Mouse (Mus musculus) limb, embryonic 10.5 days (tissue): ENCODE results near the gene Litaf. TPM values are rescaled to one million over a fixed set of nuclear protein-coding genes. Genes with fewer than 3 reads are reported as not detected.

Experiments used
- DNase-seq: peaks from one replicate; pipeline ENCODE4 v3.0.0-alpha.2; 2017; ENCODE audit warnings: low spot score
- H3K27ac ChIP-seq: fragments of 300-500 bp; sonication (generic); 2 replicates; pipeline ENCODE4 v1.5.1; 2016; ENCODE audit warnings: mild to moderate bottlenecking
- H3K27me3 ChIP-seq: fragments of 300-500 bp; sonication (generic); 2 replicates; pipeline ENCODE4 v1.6.1; 2016; ENCODE audit warnings: low read depth, mild to moderate bottlenecking; ENCODE audit not compliant: poor library complexity, severe bottlenecking
- H3K36me3 ChIP-seq: fragments of 300-500 bp; sonication (generic); 2 replicates; pipeline ENCODE4 v1.6.1; 2016; ENCODE audit warnings: mild to moderate bottlenecking, moderate library complexity
- H3K4me1 ChIP-seq: fragments of 300-500 bp; sonication (generic); 2 replicates; pipeline ENCODE4 v1.6.1; 2016
- H3K4me3 ChIP-seq: fragments of 300-500 bp; sonication (generic); 2 replicates; pipeline ENCODE4 v1.5.1; 2016; ENCODE audit warnings: mild to moderate bottlenecking, moderate library complexity
- H3K9me3 ChIP-seq: fragments of 300-500 bp; sonication (generic); replicated peaks from 2 replicates; pipeline ENCODE4 v1.6.1; 2016; ENCODE audit warnings: mild to moderate bottlenecking
- WGBS: fragments of 180-500 bp; shearing (Covaris S2); methylation state at CpG from one replicate; pipeline ENCODE4 v1.1.7; 2016; 5-methylcytosine and 5-hydroxymethylcytosine counted together
- polyA plus RNA-seq: library from polyadenylated mRNA; unstranded; fragments of >200 nt; fragmentation: Nextera tagmentation; extraction: Ambion mirVana; gene quantifications from 2 replicates; pipeline ENCODE4 v1.2.1, GENCODE M21; 2016

Gene Litaf
- polyA plus RNA-seq, 1 experiment from 2014 or later = 91.1 TPM

DNA sequence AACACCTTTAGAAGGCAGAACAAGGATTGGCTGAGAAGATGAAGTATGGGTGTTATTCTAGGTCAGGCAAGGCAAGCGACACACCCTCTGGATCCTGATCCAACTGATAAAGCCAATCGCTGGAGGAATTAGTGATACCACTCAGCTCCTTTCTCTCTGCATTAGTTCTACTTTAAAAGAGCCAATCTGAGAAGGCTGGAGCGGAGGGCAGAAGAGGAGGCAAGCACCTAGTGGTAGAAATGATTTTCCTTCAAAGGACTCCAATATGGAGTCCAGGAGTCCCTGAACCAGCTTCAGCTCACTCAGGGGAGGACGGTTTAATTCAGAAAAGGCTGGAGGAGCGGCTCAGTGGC is 74.2 kb downstream of the Litaf start:
- WGBS = 61% methylated on average over 5 of the region's 5 CpGs
- DNase-seq = no peak
- Histone ChIP-seq H3K27me3 (no peaks in the 10 kb centered on the region), H3K4me1 (peaks cover 14% of the 10 kb centered on the region), H3K27ac (peak overlapping the region; percentile 90; the same call in 1 of the 2 replicates), H3K36me3 (peaks cover 26% of the 10 kb centered on the region), H3K4me3 (peak overlapping the region; percentile 69), H3K9me3 (peaks cover 5% of the 10 kb centered on the region; the same call in 1 of the 2 replicates)

DNA sequence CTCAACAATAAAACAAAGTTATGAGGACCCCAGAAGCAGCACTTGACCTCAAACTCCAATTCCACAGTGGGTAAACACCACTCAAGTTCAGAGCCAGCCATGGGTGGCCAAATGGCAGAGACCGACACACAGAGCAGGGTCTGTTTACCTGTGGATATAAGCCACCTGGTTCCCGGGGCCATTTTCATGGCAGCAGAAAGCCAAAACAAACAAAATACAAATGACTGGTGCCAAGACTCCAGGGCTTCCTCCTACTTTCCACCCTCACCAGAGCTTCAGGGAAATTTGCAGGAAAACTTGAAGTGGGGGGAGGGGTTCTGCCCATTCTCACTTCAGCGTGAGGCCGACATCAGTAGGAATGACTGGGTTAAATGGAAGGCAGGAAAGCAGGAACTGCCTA is 75.2 kb downstream of the Litaf start:
- peaks cover 14% of the 10 kb centered on the region for H3K4me1 ChIP-seq
- H3K9me3 ChIP-seq = peaks cover 5% of the 10 kb centered on the region; the same call in 1 of the 2 replicates
- peaks cover 26% of the 10 kb centered on the region for H3K36me3 ChIP-seq
- no peaks in the 10 kb centered on the region for H3K27me3 ChIP-seq
- no peak overlapping the region for H3K27ac ChIP-seq
- no peak for DNase-seq
- WGBS = 85% methylated on average over 4 of the region's 4 CpGs
- H3K4me3 ChIP-seq = no peak overlapping the region

DNA sequence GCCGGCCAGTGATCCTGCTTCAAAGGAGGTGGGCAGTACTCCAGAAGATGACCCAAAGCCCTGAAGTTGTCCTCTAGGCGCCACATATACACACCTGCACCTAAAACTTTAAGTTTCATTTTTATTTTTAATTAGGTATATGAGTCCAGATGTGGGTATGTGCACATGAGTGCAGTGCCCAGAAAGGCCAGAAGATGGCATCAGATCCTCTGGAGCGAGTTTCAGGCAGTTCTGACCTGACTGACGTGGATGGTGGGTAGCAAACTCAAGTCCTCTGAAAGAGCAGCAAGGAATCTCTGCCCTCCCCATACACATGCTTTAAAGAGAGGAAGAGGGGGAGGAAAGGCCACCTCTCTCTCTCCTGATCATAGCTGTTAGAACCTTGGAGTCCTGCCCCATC is 76.1 kb downstream of the Litaf start:
- WGBS = 89% methylated on average over 4 of the region's 4 CpGs

DNA sequence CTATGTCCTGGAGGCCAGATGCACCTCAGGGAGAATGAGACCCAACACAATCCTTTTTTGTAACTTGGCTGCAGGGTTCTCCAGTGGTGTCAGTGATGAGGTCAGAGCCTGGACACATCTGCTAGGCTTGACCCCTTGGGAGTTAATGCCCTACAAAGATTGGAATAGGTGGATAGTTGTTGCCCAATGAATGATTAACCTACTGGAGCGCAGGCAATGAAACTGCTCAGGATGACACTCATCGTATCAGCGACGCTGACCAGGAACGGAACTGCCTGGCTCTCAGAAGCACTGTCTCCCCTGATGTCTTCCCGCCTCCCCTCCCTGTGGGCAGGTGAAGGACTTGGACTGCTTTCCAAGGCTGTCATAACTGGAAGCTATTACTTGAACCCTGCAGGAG is 76.6 kb downstream of the Litaf start:
- H3K27me3 ChIP-seq = no peaks in the 10 kb centered on the region
- peaks cover 5% of the 10 kb centered on the region; the same call in 1 of the 2 replicates for H3K9me3 ChIP-seq
- no peak overlapping the region for H3K27ac ChIP-seq
- no peak for DNase-seq
- WGBS = over 99% methylated on average over 6 of the region's 6 CpGs
- peaks cover 26% of the 10 kb centered on the region for H3K36me3 ChIP-seq
- H3K4me1 ChIP-seq = peaks cover 14% of the 10 kb centered on the region
- no peak overlapping the region for H3K4me3 ChIP-seq

More for the DNA sequence above, 76.1 kb downstream of the Litaf start:
- Histone ChIP-seq H3K4me1 (peaks cover 14% of the 10 kb centered on the region), H3K27me3 (no peaks in the 10 kb centered on the region), H3K36me3 (peaks cover 26% of the 10 kb centered on the region), H3K4me3 (no peak overlapping the region), H3K9me3 (peaks cover 5% of the 10 kb centered on the region; the same call in 1 of the 2 replicates), H3K27ac (no peak overlapping the region)
- no peak for DNase-seq

DNA sequence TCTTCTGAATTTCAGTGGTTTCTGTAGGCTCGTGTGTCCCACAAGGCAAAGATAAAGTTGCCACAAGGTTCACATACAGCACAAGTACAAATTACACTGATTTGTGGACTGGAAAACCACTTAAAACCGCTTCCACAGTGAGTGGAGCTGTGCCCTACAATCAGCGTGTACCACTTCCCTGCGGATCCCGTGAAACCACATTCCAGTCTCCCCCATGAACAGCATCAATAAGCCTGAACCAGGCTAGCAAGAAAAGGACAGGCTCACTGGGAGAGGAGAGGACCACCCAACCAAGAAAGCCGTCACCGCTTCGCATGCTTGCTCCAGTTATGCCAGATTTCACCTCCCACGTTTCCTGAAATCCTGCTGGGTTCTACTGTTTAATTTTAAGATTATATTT is 77.7 kb downstream of the Litaf start:
- WGBS = 85% methylated on average over 9 of the region's 9 CpGs
- H3K4me1 ChIP-seq = peaks cover 8% of the 10 kb centered on the region
- no peak overlapping the region for H3K4me3 ChIP-seq
- DNase-seq = no peak
- H3K27ac ChIP-seq = no peak overlapping the region
- peaks cover 26% of the 10 kb centered on the region for H3K36me3 ChIP-seq
- H3K9me3 ChIP-seq = peaks cover 5% of the 10 kb centered on the region; the same call in 1 of the 2 replicates
- H3K27me3 ChIP-seq = no peaks in the 10 kb centered on the region

DNA sequence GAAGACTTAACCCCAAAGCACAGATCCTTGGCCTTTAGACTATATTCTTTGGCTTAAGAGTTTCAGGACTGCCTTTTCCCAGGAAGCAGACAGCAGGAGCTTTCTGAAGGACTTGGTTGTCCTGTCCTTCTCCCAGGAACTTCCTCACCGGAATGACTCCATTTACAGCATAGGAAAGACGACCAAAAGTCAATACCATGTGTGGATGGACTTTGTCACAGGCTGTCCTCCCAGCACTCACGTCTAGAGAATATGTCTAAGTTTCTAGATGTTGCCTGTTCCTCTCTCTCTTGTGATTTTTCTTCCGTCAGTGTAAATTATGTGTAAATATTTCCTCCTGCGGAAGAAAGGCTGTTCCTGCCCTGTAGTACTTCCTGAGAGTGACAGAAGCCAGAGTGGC is 81.4 kb downstream of the Litaf start:
- Histone ChIP-seq H3K27me3 (no peaks in the 10 kb centered on the region), H3K27ac (no peak overlapping the region), H3K36me3 (peaks cover 9% of the 10 kb centered on the region), H3K4me1 (peaks cover 12% of the 10 kb centered on the region), H3K4me3 (no peak overlapping the region), H3K9me3 (no peaks in the 10 kb centered on the region)
- DNase-seq = no peak
- 85% methylated on average over 5 of the region's 5 CpGs for WGBS

DNA sequence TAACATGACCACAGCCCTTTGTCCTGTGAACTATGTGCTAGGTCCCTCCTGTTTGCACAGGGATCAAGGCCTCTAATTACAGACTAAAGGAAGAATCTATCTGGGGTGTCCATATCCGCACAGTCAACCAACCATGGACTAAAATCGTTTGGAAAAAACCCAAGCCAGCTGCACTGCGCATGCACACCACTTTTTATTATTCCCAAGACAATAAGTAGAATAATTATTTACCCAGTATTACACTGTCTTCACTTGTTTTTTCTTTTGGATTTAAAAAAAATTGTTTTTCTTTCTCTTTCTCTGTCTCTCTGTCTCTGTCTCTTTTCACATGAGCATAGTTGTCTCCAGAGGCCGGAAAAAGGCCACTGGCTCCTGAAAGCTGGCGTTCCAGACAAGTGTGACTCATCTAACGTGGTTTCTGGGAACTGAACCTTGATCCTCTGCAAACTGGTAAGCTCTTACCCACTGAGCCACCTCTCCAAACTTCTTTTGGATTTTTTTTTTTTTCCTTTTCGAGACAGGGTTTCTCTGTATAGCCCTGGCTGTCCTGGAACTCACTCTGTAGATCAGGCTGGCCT is 84.4 kb downstream of the Litaf start:
- 83% methylated on average over 7 of the region's 7 CpGs for WGBS

DNA sequence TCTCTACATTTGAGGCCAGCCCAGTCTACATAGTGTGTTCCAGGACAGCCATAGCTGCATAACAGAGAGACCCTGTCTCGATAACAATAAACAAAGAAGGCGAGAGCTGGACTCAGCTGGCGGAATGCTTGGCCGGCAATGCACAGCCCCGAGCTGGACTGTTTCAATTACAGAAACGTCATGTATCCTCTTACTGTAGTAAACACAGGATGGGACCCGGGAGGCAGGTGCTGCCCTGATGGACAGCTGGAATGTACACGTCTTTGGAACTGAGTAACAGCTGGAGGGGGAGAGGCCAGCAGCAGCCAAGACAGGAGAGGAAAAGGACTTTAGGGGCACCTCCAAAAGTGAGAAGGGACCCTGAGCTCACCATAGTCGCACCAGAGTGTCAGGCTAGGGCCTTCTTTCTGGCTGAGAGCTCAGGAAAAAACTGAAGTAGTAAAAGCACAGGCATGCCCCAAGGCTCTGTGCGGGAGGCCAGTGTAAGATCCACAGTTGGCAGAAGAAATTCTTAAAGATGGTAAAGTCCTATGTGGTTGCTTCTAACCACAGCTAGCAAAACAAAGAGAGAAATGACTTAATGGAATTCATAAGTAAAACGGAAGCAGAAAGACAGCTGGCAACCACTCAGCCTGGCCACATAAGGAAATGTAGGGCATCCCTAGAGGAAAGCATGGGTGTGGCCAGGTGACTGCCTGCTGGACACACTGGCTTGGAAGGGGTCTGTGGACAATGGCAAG is 86.7 kb downstream of the Litaf start:
- H3K9me3 ChIP-seq = no peaks in the 10 kb centered on the region
- no peak overlapping the region for H3K4me3 ChIP-seq
- H3K36me3 ChIP-seq = peaks cover 24% of the 10 kb centered on the region
- 77% methylated on average over 11 of the region's 11 CpGs for WGBS
- H3K27me3 ChIP-seq = no peaks in the 10 kb centered on the region
- H3K4me1 ChIP-seq = peaks cover 32% of the 10 kb centered on the region
- H3K27ac ChIP-seq = peak overlapping the region; percentile 15; the same call in 1 of the 2 replicates
- no peak for DNase-seq

More for the DNA sequence above, 84.4 kb downstream of the Litaf start:
- DNase-seq = no peak
- peaks cover 11% of the 10 kb centered on the region for H3K36me3 ChIP-seq
- no peak overlapping the region for H3K4me3 ChIP-seq
- peaks cover 25% of the 10 kb centered on the region for H3K4me1 ChIP-seq
- no peak overlapping the region for H3K27ac ChIP-seq
- no peaks in the 10 kb centered on the region for H3K27me3 ChIP-seq
- no peaks in the 10 kb centered on the region for H3K9me3 ChIP-seq

DNA sequence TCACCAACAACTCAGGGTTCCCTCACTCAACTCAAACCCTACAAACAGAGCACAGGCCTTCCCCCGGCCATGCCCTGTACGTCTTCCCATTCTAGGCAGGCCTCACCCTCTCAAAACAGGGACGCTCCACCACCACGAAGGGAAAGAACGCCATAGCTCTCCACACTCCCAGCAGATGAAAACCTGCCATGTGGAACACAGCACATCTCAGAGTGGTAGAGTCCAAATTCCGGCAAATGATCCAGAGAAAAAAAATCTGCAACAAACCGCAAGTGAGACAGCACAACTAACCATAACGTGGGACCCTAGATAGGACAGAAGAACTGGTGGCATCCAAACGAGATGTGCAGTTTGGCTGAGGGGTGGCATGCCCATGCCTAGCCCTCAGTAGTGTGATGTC is 88.1 kb downstream of the Litaf start:
- DNase-seq = no peak
- Histone ChIP-seq H3K27me3 (no peaks in the 10 kb centered on the region), H3K4me3 (no peak overlapping the region), H3K27ac (no peak overlapping the region), H3K9me3 (no peaks in the 10 kb centered on the region), H3K36me3 (peaks cover 28% of the 10 kb centered on the region), H3K4me1 (peaks cover 38% of the 10 kb centered on the region)
- WGBS = 93% methylated on average over 9 of the region's 9 CpGs

DNA sequence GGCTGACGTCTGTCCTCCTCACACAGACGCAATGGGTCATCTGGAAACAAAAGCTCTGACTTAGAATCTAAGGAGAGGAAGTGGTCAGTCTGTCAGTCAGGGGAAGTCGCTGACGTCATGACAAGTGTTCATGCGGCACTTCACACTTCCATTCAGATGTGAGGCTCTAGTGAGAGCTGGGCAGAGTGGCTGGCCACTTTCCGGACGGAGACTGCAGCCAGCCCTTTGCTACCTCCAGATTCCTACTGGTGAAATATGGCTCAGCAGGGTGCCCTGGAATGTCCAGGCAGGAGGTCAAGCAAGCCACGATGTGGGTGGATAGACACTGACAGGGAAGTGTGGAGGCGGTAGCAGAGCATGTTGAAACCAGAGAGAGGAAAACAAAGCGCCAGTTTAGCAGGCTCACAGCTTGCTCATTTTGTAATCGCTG is 89.7 kb downstream of the Litaf start:
- H3K27ac ChIP-seq = 0 out of 2 replicates have a peak overlapping the region, but pooled peaks have one; percentile 42
- peaks cover 30% of the 10 kb centered on the region for H3K36me3 ChIP-seq
- H3K9me3 ChIP-seq = no peaks in the 10 kb centered on the region
- DNase-seq = no peak
- no peak overlapping the region for H3K4me3 ChIP-seq
- no peaks in the 10 kb centered on the region for H3K27me3 ChIP-seq
- peaks cover 33% of the 10 kb centered on the region for H3K4me1 ChIP-seq
- WGBS = 64% methylated on average over 11 of the region's 11 CpGs

DNA sequence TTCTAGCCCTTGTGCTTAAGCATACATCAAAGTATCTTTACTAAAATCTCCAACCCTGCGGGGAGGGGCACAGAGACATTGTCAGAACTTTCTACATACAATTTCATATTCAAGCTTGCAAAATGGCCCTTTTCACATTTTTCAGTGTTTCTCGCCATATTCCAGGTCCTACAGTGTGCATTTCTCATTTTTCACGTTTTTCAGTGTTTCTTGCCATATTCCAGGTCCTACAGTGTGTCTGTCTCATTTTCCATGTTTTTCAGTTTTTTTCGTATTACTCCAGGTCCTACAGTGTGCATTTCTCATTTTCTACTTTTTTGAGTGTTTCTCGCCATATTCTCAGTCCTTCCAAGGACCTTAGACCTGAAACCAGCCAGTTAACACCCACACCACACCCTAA is 91.0 kb downstream of the Litaf start:
- H3K27me3 ChIP-seq = no peaks in the 10 kb centered on the region
- H3K9me3 ChIP-seq = no peaks in the 10 kb centered on the region
- H3K4me3 ChIP-seq = no peak overlapping the region
- peaks cover 29% of the 10 kb centered on the region for H3K4me1 ChIP-seq
- WGBS = 71% methylated on average over 5 of the region's 5 CpGs
- no peak for DNase-seq
- no peak overlapping the region for H3K27ac ChIP-seq
- H3K36me3 ChIP-seq = peaks cover 30% of the 10 kb centered on the region

DNA sequence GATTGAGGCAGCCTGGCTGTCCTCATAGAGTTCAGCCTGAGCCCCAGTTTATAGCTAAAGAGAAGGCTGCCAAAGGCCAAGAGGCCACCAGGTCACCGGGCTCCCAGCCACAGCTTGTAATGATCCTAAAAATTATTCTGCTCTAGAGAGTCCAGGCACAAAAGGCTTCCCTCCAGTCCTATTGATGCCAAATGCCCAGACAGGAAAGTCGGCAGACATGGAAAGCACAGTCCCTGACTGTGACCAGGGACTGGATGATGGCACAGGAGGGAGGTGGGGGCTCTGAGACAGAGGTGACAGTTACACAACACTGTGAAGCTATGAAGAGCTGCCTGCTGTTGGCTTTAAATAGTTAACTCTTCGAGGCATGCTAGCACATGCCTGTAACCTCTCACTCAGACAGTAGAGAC is 91.9 kb downstream of the Litaf start:
- Histone ChIP-seq H3K27ac (no peak overlapping the region), H3K9me3 (no peaks in the 10 kb centered on the region), H3K4me3 (no peak overlapping the region), H3K36me3 (peaks cover 30% of the 10 kb centered on the region), H3K4me1 (peaks cover 20% of the 10 kb centered on the region), H3K27me3 (no peaks in the 10 kb centered on the region)
- DNase-seq = no peak
- 23% methylated on average over 3 of the region's 3 CpGs for WGBS

DNA sequence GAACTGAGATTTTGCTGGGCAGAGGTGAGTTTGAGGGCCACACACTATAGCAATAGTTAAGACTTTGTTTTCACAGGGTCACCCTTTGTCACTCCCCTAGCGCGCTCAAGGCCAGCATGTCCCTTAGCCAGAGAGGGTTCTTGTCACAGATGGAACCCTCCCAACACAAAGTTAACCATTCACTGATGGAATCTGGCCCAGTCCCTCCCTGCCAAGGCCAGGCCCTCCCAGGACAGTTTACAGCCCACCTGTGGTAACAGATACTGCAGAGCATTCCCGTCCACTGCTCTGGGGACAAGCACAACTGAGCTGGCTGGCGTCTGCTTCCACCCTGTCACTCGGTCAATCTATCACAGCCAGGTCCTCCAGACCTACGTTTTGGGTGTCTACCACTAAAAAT is 93.7 kb downstream of the Litaf start:
- H3K4me3 ChIP-seq = no peak overlapping the region
- DNase-seq = no peak
- no peaks in the 10 kb centered on the region for H3K9me3 ChIP-seq
- no peaks in the 10 kb centered on the region for H3K27me3 ChIP-seq
- no peak overlapping the region for H3K27ac ChIP-seq
- WGBS = 67% methylated on average over 6 of the region's 6 CpGs
- H3K4me1 ChIP-seq = peaks cover 17% of the 10 kb centered on the region
- peaks cover 24% of the 10 kb centered on the region for H3K36me3 ChIP-seq
